Mouse (Mus musculus): ENCODE measurements around the gene Pde4a.

GRCm38 (mm10) chr9:21133064-21133707, 32.3 kb upstream of the Pde4a start:
- TF ChIP-seq GATA1 (IDR thresholded peaks at IDR 0.05; ENCODE audit: low read length): no peak
- no peak for TF ChIP-seq TAL1 (IDR thresholded peaks at IDR 0.05; ENCODE audit: low read length)
